9 mouse cellular contexts compared by ENCODE assay signal in genomic region chr12:110498283-110499224, GRCm38 (mm10). TPM values are rescaled to one million over a fixed set of nuclear protein-coding genes. Genes with fewer than 3 reads are reported as not detected.
DNase-seq lines count a peak whose midpoint lies in the region; ATAC-seq and TF ChIP-seq lines count a peak whose summit lies in the region.
"Had no signal": no experiment of that assay in that cellular context is flagged by ENCODE, and none has a peak within 500 bp of the region (broad histone marks: within the 10 kb centered on the region; RNA-seq: fewer than 3 reads in every experiment).

No protein-coding gene starts in this region.

- peak overlapping the region; percentile 76 for H3K27ac ChIP-seq in hindbrain, embryonic 10.5 days
- H3K27ac ChIP-seq in hindbrain, embryonic 14.5 days, result no peak overlapping the region
- H3K27ac ChIP-seq in ES-E14 (ENCODE audit: insufficient read depth, low read depth, low read length, poor library complexity, severe bottlenecking), result peak overlapping the region; percentile 70
- H3K27ac ChIP-seq in liver, embryonic 11.5 days (ENCODE audit: low read depth, low read length), result peak overlapping the region; percentile 49
- no peak overlapping the region for H3K27ac ChIP-seq in forebrain, embryonic 14.5 days (ENCODE audit: low read depth, low read length)

- H3K4me3 ChIP-seq in hindbrain, embryonic 10.5 days, result no peak overlapping the region
- no peak overlapping the region for H3K4me3 ChIP-seq in hindbrain, embryonic 14.5 days (replicated peaks; ENCODE audit: low read length)
- peak overlapping the region; percentile 45 to 68 for H3K4me3 ChIP-seq in ES-E14 (ENCODE audit: insufficient read depth in 1 of 2, low read depth in 1 of 2, low read length in 2 of 2, poor library complexity in 1 of 2, severe bottlenecking in 1 of 2)
- peak overlapping the region; percentile 41 for H3K4me3 ChIP-seq in liver, embryonic 11.5 days (ENCODE audit: low read depth, low read length)
- H3K4me3 ChIP-seq in forebrain, embryonic 14.5 days (ENCODE audit: low read depth, low read length), result no peak overlapping the region
- H3K4me3 ChIP-seq: myocyte had no signal

- no peaks in the 10 kb centered on the region for H3K9me3 ChIP-seq in hindbrain, embryonic 10.5 days
- no peaks in the 10 kb centered on the region for H3K9me3 ChIP-seq in hindbrain, embryonic 14.5 days (ENCODE audit: control insufficient read depth, low read length)
- no peaks in the 10 kb centered on the region for H3K9me3 ChIP-seq in ES-E14 (ENCODE audit: control insufficient read depth, insufficient read depth, low read depth, low read length)
- no peaks in the 10 kb centered on the region for H3K9me3 ChIP-seq in liver, embryonic 11.5 days (ENCODE audit: control insufficient read depth, low read length)
- H3K9me3 ChIP-seq in forebrain, embryonic 14.5 days (replicated peaks; ENCODE audit: control insufficient read depth, low read length), result no peaks in the 10 kb centered on the region

- intact Hi-C loops in left cerebral cortex, postnatal 14 days (cut with DNase I), result no loop called here

- ATAC-seq in hindbrain, embryonic 14.5 days (ENCODE audit: low FRiP score), result no peak
- ATAC-seq in common myeloid progenitor, adult 5-6 weeks (replicated peaks; ENCODE audit: low read depth, poor library complexity, severe bottlenecking), result peak; percentile 53
- ATAC-seq in liver, embryonic 11.5 days (replicated peaks; ENCODE audit: low FRiP score), result peak; percentile 64
- no peak for ATAC-seq in forebrain, embryonic 14.5 days

- 84% methylated on average over 22 of the region's 22 CpGs for WGBS in hindbrain, embryonic 10.5 days
- WGBS in hindbrain, embryonic 14.5 days, result 76% methylated on average over 22 of the region's 22 CpGs
- 66% methylated on average over 22 of the region's 22 CpGs for WGBS in liver, embryonic 11.5 days
- 88% methylated on average over 22 of the region's 22 CpGs for WGBS in forebrain, embryonic 14.5 days

- no peak for DNase-seq in hindbrain, embryonic 10.5 days (ENCODE audit: low spot score)
- no peak for DNase-seq in hindbrain, embryonic 14.5 days (ENCODE audit: low spot score)
- DNase-seq in ES-E14 (ENCODE audit: low read depth, low spot score), result no peak
- DNase-seq in liver, embryonic 11.5 days (ENCODE audit: low spot score), result no peak
- DNase-seq in ovary, postnatal 14 days (ENCODE audit: low spot score), result no peak
- no peak for DNase-seq in left cerebral cortex, postnatal 14 days (ENCODE audit: low spot score in 2 of 2)
- no peak for DNase-seq in forebrain, embryonic 14.5 days (ENCODE audit: low spot score)

- peaks cover 21% of the 10 kb centered on the region; the same call in 1 of the 2 replicates for H3K36me3 ChIP-seq in hindbrain, embryonic 10.5 days
- H3K36me3 ChIP-seq in hindbrain, embryonic 14.5 days (replicated peaks; ENCODE audit: control insufficient read depth, insufficient read depth), result no peaks in the 10 kb centered on the region
- H3K36me3 ChIP-seq in ES-E14 (ENCODE audit: control insufficient read depth, insufficient read depth, low read length, poor library complexity, severe bottlenecking), result peaks cover 2% of the 10 kb centered on the region; the same call in 1 of the 2 replicates
- H3K36me3 ChIP-seq in liver, embryonic 11.5 days (ENCODE audit: control insufficient read depth, insufficient read depth, low read length), result no peaks in the 10 kb centered on the region
- H3K36me3 ChIP-seq in forebrain, embryonic 14.5 days (ENCODE audit: control insufficient read depth, insufficient read depth, low read length), result no peaks in the 10 kb centered on the region

- no peak overlapping the region for H3K9ac ChIP-seq in hindbrain, embryonic 14.5 days
- peak overlapping the region; percentile 56 for H3K9ac ChIP-seq in ES-E14 (ENCODE audit: insufficient read depth, low read depth, low read length, poor library complexity, severe bottlenecking)
- no peak overlapping the region; the same call in 1 of the 2 replicates for H3K9ac ChIP-seq in liver, embryonic 11.5 days (ENCODE audit: low read depth, low read length)
- no peak overlapping the region for H3K9ac ChIP-seq in forebrain, embryonic 14.5 days (ENCODE audit: low read length)

- in situ Hi-C loops in ES-E14 (cut with MboI; ENCODE audit: low sequenced_read_pairs in 2 of 2, unreplicated experiment in 2 of 2), result no loop called here

- peaks cover 43% of the 10 kb centered on the region for H3K4me1 ChIP-seq in hindbrain, embryonic 10.5 days (replicated peaks)
- peaks cover 10% of the 10 kb centered on the region; the same call in 1 of the 2 replicates for H3K4me1 ChIP-seq in hindbrain, embryonic 14.5 days (replicated peaks; ENCODE audit: control insufficient read depth, insufficient read depth, low read length)
- H3K4me1 ChIP-seq in ES-E14 (ENCODE audit: control insufficient read depth in 2 of 2, insufficient read depth in 2 of 2, low read length in 2 of 2, poor library complexity in 1 of 2), result peaks cover 6 to 29% of the 10 kb centered on the region in 2 experiments; a peak in 3 of 4 replicates
- peaks cover 56% of the 10 kb centered on the region for H3K4me1 ChIP-seq in liver, embryonic 11.5 days (replicated peaks; ENCODE audit: control insufficient read depth, insufficient read depth, low read length)
- peaks cover 4% of the 10 kb centered on the region; the same call in 1 of the 2 replicates for H3K4me1 ChIP-seq in forebrain, embryonic 14.5 days (ENCODE audit: control insufficient read depth, insufficient read depth, low read length)

- H3K4me2 ChIP-seq in hindbrain, embryonic 14.5 days (replicated peaks), result no peak overlapping the region
- H3K4me2 ChIP-seq in liver, embryonic 11.5 days, result peak overlapping the region; percentile 66
- no peak overlapping the region for H3K4me2 ChIP-seq in forebrain, embryonic 14.5 days (ENCODE audit: low read length)

- H3K27me3 ChIP-seq in hindbrain, embryonic 10.5 days (ENCODE audit: insufficient read depth, poor library complexity, severe bottlenecking), result no peaks in the 10 kb centered on the region
- H3K27me3 ChIP-seq in hindbrain, embryonic 14.5 days (ENCODE audit: control insufficient read depth, insufficient read depth, low read length), result no peaks in the 10 kb centered on the region
- no peaks in the 10 kb centered on the region for H3K27me3 ChIP-seq in liver, embryonic 11.5 days (replicated peaks; ENCODE audit: control insufficient read depth, insufficient read depth, low read length)
- H3K27me3 ChIP-seq in forebrain, embryonic 14.5 days (replicated peaks; ENCODE audit: control insufficient read depth, insufficient read depth, low read length), result no peaks in the 10 kb centered on the region

TF ChIP-seq in ES-E14, 5 proteins besides CTCF, POLR2A, EP300 and RAD21:
- TF ChIP-seq MAFK (IDR thresholded peaks at IDR 0.05; ENCODE audit: insufficient read depth, low read depth, low read length) (no peak), ZNF384 (IDR thresholded peaks at IDR 0.05; ENCODE audit: low read depth, low read length) (no peak), HCFC1 (IDR thresholded peaks at IDR 0.05; ENCODE audit: borderline replicate concordance, insufficient read depth, low read length) (no peak), CHD2 (IDR thresholded peaks at IDR 0.05; ENCODE audit: low read depth, low read length) (no peak), ZC3H11A (IDR thresholded peaks at IDR 0.05; ENCODE audit: borderline replicate concordance, low read depth, low read length) (no peak)

RNA-seq across cellular contexts. Expression of gene Ppp2r5c, which starts 51.6 kb away (rescaled TPM):
- 139 and 146 TPM in 2 replicates for polyA plus RNA-seq in hindbrain, embryonic 10.5 days (2016; fragmentation: Nextera tagmentation; extraction: Ambion mirVana)
- 163 TPM in 2 replicates for polyA plus RNA-seq in hindbrain, embryonic 14.5 days (2014; fragmentation: Nextera tagmentation; extraction: Ambion mirVana)
- 62.1 and 83.4 TPM in 2 replicates for total RNA-seq in ES-E14 (2012; rRNA removed)
- total RNA-seq in common myeloid progenitor, adult 5-6 weeks (2017), result 222 and 243 TPM in 2 replicates
- polyA plus RNA-seq in liver, embryonic 11.5 days (2014; fragmentation: Nextera tagmentation; extraction: Ambion mirVana), result 138 and 151 TPM in 2 replicates
- total RNA-seq in left cerebral cortex, postnatal 14 days (2021), result 100 to 1,000 TPM; 242 to 247 TPM
- polyA plus RNA-seq in forebrain, embryonic 14.5 days (2014; fragmentation: Nextera tagmentation; extraction: Ambion mirVana), result 138 and 144 TPM in 2 replicates

Comparison
In these comparisons a context has a peak if more than half of its experiments do, and no peak if none do; other contexts are left out.
1. H3K27ac ChIP-seq: peak in hindbrain, embryonic 10.5 days (single experiment), ES-E14 (single experiment) and liver, embryonic 11.5 days (single experiment); none in hindbrain, embryonic 14.5 days (single experiment) and forebrain, embryonic 14.5 days (single experiment).
2. H3K4me3 ChIP-seq: peak in ES-E14 (2 of 2) and liver, embryonic 11.5 days (single experiment); none in hindbrain, embryonic 10.5 days (single experiment), hindbrain, embryonic 14.5 days (single experiment) and forebrain, embryonic 14.5 days (single experiment).
3. ATAC-seq: peak in common myeloid progenitor, adult 5-6 weeks (single experiment) and liver, embryonic 11.5 days (single experiment); none in hindbrain, embryonic 14.5 days (single experiment) and forebrain, embryonic 14.5 days (single experiment).